Mouse (Mus musculus): ENCODE results near the gene Srrm4. TPM values are rescaled to one million over a fixed set of nuclear protein-coding genes. Genes with fewer than 3 reads are reported as not detected.
"Not testable (repeated sequence)": the region's sequence is repeated elsewhere in the genome, so short reads cannot be mapped to it uniquely, and the experiment has no call there.

The Srrm4 gene
- polyA plus RNA-seq, 1 experiment from 2014 or later: 0.09 TPM

- Histone ChIP-seq H3K9me3 (ENCODE audit: control insufficient read depth, low read length) (no peaks in the 10 kb centered on the region), H3K36me3 (ENCODE audit: control insufficient read depth, insufficient read depth, low read length) (no peaks in the 10 kb centered on the region), H3K9ac (ENCODE audit: low read length) (no peak overlapping the region), H3K4me2 (ENCODE audit: low read depth, severe bottlenecking) (no peak overlapping the region), H3K27ac (replicated peaks; ENCODE audit: low read depth, low read length) (no peak overlapping the region), H3K4me1 (ENCODE audit: control insufficient read depth, insufficient read depth, low read length) (no peaks in the 10 kb centered on the region), H3K4me3 (ENCODE audit: low read depth, low read length) (no peak overlapping the region), H3K27me3 (ENCODE audit: control insufficient read depth, insufficient read depth, low read length) (peaks cover 4% of the 10 kb centered on the region)
- ATAC-seq (ENCODE audit: insufficient number of reproducible peaks, low FRiP score, low TSS enrichment, low read depth) (no peak), DNase-seq (ENCODE audit: low spot score) (no peak)
- WGBS: 76% methylated on average over 7 of the region's 7 CpGs
These were observed 148.7 kb downstream of the Srrm4 start for GRCm38 (mm10) chr5:116442697-116443458.

- H3K4me1 ChIP-seq (ENCODE audit: control insufficient read depth, insufficient read depth, low read length): no peaks in the 10 kb centered on the region
- ATAC-seq (ENCODE audit: insufficient number of reproducible peaks, low FRiP score, low TSS enrichment, low read depth) (no peak), DNase-seq (ENCODE audit: low spot score) (no peak)
- WGBS: 78% methylated on average over 4 of the region's 4 CpGs
- no peaks in the 10 kb centered on the region for H3K36me3 ChIP-seq (ENCODE audit: control insufficient read depth, insufficient read depth, low read length)
- H3K4me2 ChIP-seq (ENCODE audit: low read depth, severe bottlenecking): no peak overlapping the region
- H3K9me3 ChIP-seq (ENCODE audit: control insufficient read depth, low read length): no peaks in the 10 kb centered on the region
- no peak overlapping the region for H3K9ac ChIP-seq (ENCODE audit: low read length)
- no peaks in the 10 kb centered on the region for H3K27me3 ChIP-seq (ENCODE audit: control insufficient read depth, insufficient read depth, low read length)
- H3K27ac ChIP-seq (replicated peaks; ENCODE audit: low read depth, low read length): no peak overlapping the region
- H3K4me3 ChIP-seq (ENCODE audit: low read depth, low read length): no peak overlapping the region
These were observed 151.4 kb downstream of the Srrm4 start for GRCm38 (mm10) chr5:116440251-116440650.

GRCm38 (mm10) chr5:116438328-116438727 is 153.3 kb downstream of the Srrm4 start:
- H3K9ac ChIP-seq (ENCODE audit: low read length): no peak overlapping the region
- no peaks in the 10 kb centered on the region for H3K9me3 ChIP-seq (ENCODE audit: control insufficient read depth, low read length)
- 50% methylated on average over 4 of the region's 4 CpGs for WGBS
- H3K4me1 ChIP-seq (ENCODE audit: control insufficient read depth, insufficient read depth, low read length): no peaks in the 10 kb centered on the region
- H3K36me3 ChIP-seq (ENCODE audit: control insufficient read depth, insufficient read depth, low read length): no peaks in the 10 kb centered on the region
- ATAC-seq (ENCODE audit: insufficient number of reproducible peaks, low FRiP score, low TSS enrichment, low read depth) (no peak), DNase-seq (ENCODE audit: low spot score) (no peak)
- H3K4me2 ChIP-seq (ENCODE audit: low read depth, severe bottlenecking): no peak overlapping the region
- no peaks in the 10 kb centered on the region for H3K27me3 ChIP-seq (ENCODE audit: control insufficient read depth, insufficient read depth, low read length)
- no peak overlapping the region for H3K27ac ChIP-seq (replicated peaks; ENCODE audit: low read depth, low read length)
- H3K4me3 ChIP-seq (ENCODE audit: low read depth, low read length): no peak overlapping the region

GRCm38 (mm10) chr5:116436117-116436516 is 155.5 kb downstream of the Srrm4 start:
- DNase-seq (ENCODE audit: low spot score) (no peak), ATAC-seq (ENCODE audit: insufficient number of reproducible peaks, low FRiP score, low TSS enrichment, low read depth) (no peak)
- Histone ChIP-seq H3K27me3 (ENCODE audit: control insufficient read depth, insufficient read depth, low read length) (no peaks in the 10 kb centered on the region), H3K9ac (ENCODE audit: low read length) (no peak overlapping the region), H3K36me3 (ENCODE audit: control insufficient read depth, insufficient read depth, low read length) (no peaks in the 10 kb centered on the region), H3K4me3 (ENCODE audit: low read depth, low read length) (no peak overlapping the region), H3K4me2 (ENCODE audit: low read depth, severe bottlenecking) (no peak overlapping the region), H3K9me3 (ENCODE audit: control insufficient read depth, low read length) (no peaks in the 10 kb centered on the region), H3K4me1 (ENCODE audit: control insufficient read depth, insufficient read depth, low read length) (no peaks in the 10 kb centered on the region), H3K27ac (replicated peaks; ENCODE audit: low read depth, low read length) (no peak overlapping the region)

GRCm38 (mm10) chr5:116434976-116435850 is 156.4 kb downstream of the Srrm4 start:
- ATAC-seq (ENCODE audit: insufficient number of reproducible peaks, low FRiP score, low TSS enrichment, low read depth) (no peak), DNase-seq (ENCODE audit: low spot score) (no peak)
- Histone ChIP-seq H3K4me2 (ENCODE audit: low read depth, severe bottlenecking) (no peak overlapping the region), H3K27me3 (ENCODE audit: control insufficient read depth, insufficient read depth, low read length) (no peaks in the 10 kb centered on the region), H3K4me3 (ENCODE audit: low read depth, low read length) (no peak overlapping the region), H3K4me1 (ENCODE audit: control insufficient read depth, insufficient read depth, low read length) (no peaks in the 10 kb centered on the region), H3K27ac (replicated peaks; ENCODE audit: low read depth, low read length) (no peak overlapping the region), H3K9me3 (ENCODE audit: control insufficient read depth, low read length) (no peaks in the 10 kb centered on the region), H3K36me3 (ENCODE audit: control insufficient read depth, insufficient read depth, low read length) (no peaks in the 10 kb centered on the region), H3K9ac (ENCODE audit: low read length) (no peak overlapping the region)
- 78% methylated on average over 13 of the region's 13 CpGs for WGBS

- no peak overlapping the region for H3K4me3 ChIP-seq (ENCODE audit: low read depth, low read length)
- H3K9ac ChIP-seq (ENCODE audit: low read length): no peak overlapping the region
- WGBS: 49% methylated on average over 7 of the region's 7 CpGs
- no peak for ATAC-seq (ENCODE audit: insufficient number of reproducible peaks, low FRiP score, low TSS enrichment, low read depth)
- no peaks in the 10 kb centered on the region for H3K36me3 ChIP-seq (ENCODE audit: control insufficient read depth, insufficient read depth, low read length)
- no peak overlapping the region for H3K4me2 ChIP-seq (ENCODE audit: low read depth, severe bottlenecking)
- no peaks in the 10 kb centered on the region for H3K4me1 ChIP-seq (ENCODE audit: control insufficient read depth, insufficient read depth, low read length)
- H3K27me3 ChIP-seq (ENCODE audit: control insufficient read depth, insufficient read depth, low read length): no peaks in the 10 kb centered on the region
- no peak overlapping the region for H3K27ac ChIP-seq (replicated peaks; ENCODE audit: low read depth, low read length)
- DNase-seq (ENCODE audit: low spot score): no peak
- H3K9me3 ChIP-seq (ENCODE audit: control insufficient read depth, low read length): no peaks in the 10 kb centered on the region
These were observed 158.7 kb downstream of the Srrm4 start for GRCm38 (mm10) chr5:116432871-116433270.

- Histone ChIP-seq H3K27ac (replicated peaks; ENCODE audit: low read depth, low read length) (no peak overlapping the region), H3K27me3 (ENCODE audit: control insufficient read depth, insufficient read depth, low read length) (no peaks in the 10 kb centered on the region), H3K36me3 (ENCODE audit: control insufficient read depth, insufficient read depth, low read length) (no peaks in the 10 kb centered on the region), H3K9ac (ENCODE audit: low read length) (no peak overlapping the region), H3K4me1 (ENCODE audit: control insufficient read depth, insufficient read depth, low read length) (peaks cover 12% of the 10 kb centered on the region; the same call in 1 of the 2 replicates), H3K4me2 (ENCODE audit: low read depth, severe bottlenecking) (no peak overlapping the region), H3K4me3 (ENCODE audit: low read depth, low read length) (no peak overlapping the region), H3K9me3 (ENCODE audit: control insufficient read depth, low read length) (no peaks in the 10 kb centered on the region)
- no peak for ATAC-seq (ENCODE audit: insufficient number of reproducible peaks, low FRiP score, low TSS enrichment, low read depth)
- 75% methylated on average over 2 of the region's 2 CpGs for WGBS
- no peak for DNase-seq (ENCODE audit: low spot score)
These were observed 164.9 kb downstream of the Srrm4 start for GRCm38 (mm10) chr5:116426701-116427100.

GRCm38 (mm10) chr5:116425709-116426108 is 165.9 kb downstream of the Srrm4 start:
- not testable (repeated sequence) for H3K36me3 ChIP-seq (ENCODE audit: control insufficient read depth, insufficient read depth, low read length); H3K27me3 ChIP-seq (ENCODE audit: control insufficient read depth, insufficient read depth, low read length); H3K4me3 ChIP-seq (ENCODE audit: low read depth, low read length); H3K9me3 ChIP-seq (ENCODE audit: control insufficient read depth, low read length); H3K4me2 ChIP-seq (ENCODE audit: low read depth, severe bottlenecking); H3K9ac ChIP-seq (ENCODE audit: low read length); DNase-seq (ENCODE audit: low spot score); ATAC-seq (ENCODE audit: insufficient number of reproducible peaks, low FRiP score, low TSS enrichment, low read depth); H3K27ac ChIP-seq (replicated peaks; ENCODE audit: low read depth, low read length)
- 87% methylated on average over 3 of the region's 3 CpGs for WGBS
- peaks cover 15% of the 10 kb centered on the region for H3K4me1 ChIP-seq (ENCODE audit: control insufficient read depth, insufficient read depth, low read length)
